Mouse (Mus musculus): Measurements from ENCODE around the gene Fbxl21.

GRCm38 (mm10) chr13:56526871-56527270, 4.6 kb downstream of the Fbxl21 start:
- no peak for TF ChIP-seq CTCF (IDR thresholded peaks at IDR 0.05; ENCODE audit: extremely low read depth, insufficient read length, insufficient replicate concordance, low read depth, low read length)
- no peak for TF ChIP-seq POLR2A (IDR thresholded peaks at IDR 0.05; ENCODE audit: low read depth, low read length)

Measured in small intestine, adult 2 months (tissue).